Mouse (Mus musculus) frontal cortex, adult 2 months (tissue): ENCODE measurements around the gene Sept8. TPM values are rescaled to one million over a fixed set of nuclear protein-coding genes. Genes with fewer than 3 reads are reported as not detected.

Source experiments
- DNase-seq, 2 experiments: peaks; one replicate each; pipeline ENCODE4 v3.0.0; 2022; ENCODE audit warnings: low spot score in 1 of 2; ENCODE audit errors: extremely low spot score in 1 of 2
- polyA plus RNA-seq: library from polyadenylated mRNA; depleted of rRNA; stranded (reverse); fragments of >200 nt; gene quantifications from 2 replicates; pipeline ENCODE4 v1.2.3, GENCODE M21; 2012

Sept8 gene
- polyA plus RNA-seq, 1 experiment: 280 TPM

- DNase-seq: no peak
Measured at GRCm38 (mm10) chr11:53493243-53493955, 25.7 kb upstream of the Sept8 start.

- no peak for DNase-seq
Measured at GRCm38 (mm10) chr11:53495417-53495816, 23.6 kb upstream of the Sept8 start.

- peak in 1 of 2 experiments; percentile 74 for DNase-seq
Measured at GRCm38 (mm10) chr11:53496946-53497345, 22.1 kb upstream of the Sept8 start.

GRCm38 (mm10) chr11:53500569-53500968 lies 18.5 kb upstream of the Sept8 start:
- no peak for DNase-seq

- DNase-seq: peak in 1 of 2 experiments; percentile 72
Measured at GRCm38 (mm10) chr11:53502039-53502765, 16.9 kb upstream of the Sept8 start.

- no peak for DNase-seq
Measured at GRCm38 (mm10) chr11:53503738-53504137, 15.3 kb upstream of the Sept8 start.

- DNase-seq: no peak
Measured at GRCm38 (mm10) chr11:53504376-53504775, 14.7 kb upstream of the Sept8 start.

- no peak for DNase-seq
Measured at GRCm38 (mm10) chr11:53505026-53505663, 13.9 kb upstream of the Sept8 start.

- no peak for DNase-seq
Measured at GRCm38 (mm10) chr11:53507098-53507805, 11.8 kb upstream of the Sept8 start.

- no peak for DNase-seq
Measured at GRCm38 (mm10) chr11:53508152-53508551, 10.9 kb upstream of the Sept8 start.

GRCm38 (mm10) chr11:53508591-53508990 lies 10.5 kb upstream of the Sept8 start:
- no peak for DNase-seq

GRCm38 (mm10) chr11:53510351-53510750 lies 8.7 kb upstream of the Sept8 start:
- DNase-seq: no peak

- DNase-seq: no peak
Measured at GRCm38 (mm10) chr11:53516775-53517627, 2.1 kb upstream of the Sept8 start.

- no peak for DNase-seq
Measured at GRCm38 (mm10) chr11:53518759-53519158, 298 bp upstream of the Sept8 start.

GRCm38 (mm10) chr11:53520122-53520978 lies 1.3 kb downstream of the Sept8 start:
- peak; percentile 75 to 83 for DNase-seq

- no peak for DNase-seq
Measured at GRCm38 (mm10) chr11:53521120-53521820, 2.2 kb downstream of the Sept8 start.

- DNase-seq: no peak
Measured at GRCm38 (mm10) chr11:53521821-53522131, 2.7 kb downstream of the Sept8 start.

GRCm38 (mm10) chr11:53522362-53522761 lies 3.3 kb downstream of the Sept8 start:
- DNase-seq: no peak

- peak; percentile 74 to 86 for DNase-seq
Measured at GRCm38 (mm10) chr11:53522930-53523329, 3.9 kb downstream of the Sept8 start.
